Mouse (Mus musculus): ENCODE results near the gene Doc2a. TPM values are rescaled to one million over a fixed set of nuclear protein-coding genes. Genes with fewer than 3 reads are reported as not detected.

Doc2a gene
- polyA plus RNA-seq, 1 experiment = not detected

GRCm38 (mm10) chr7:126815726-126816222, 31.4 kb upstream of the Doc2a start:
- Histone ChIP-seq H3ac (ENCODE audit: control insufficient read depth, insufficient read length) (no peak overlapping the region), H3K4me2 (ENCODE audit: low read depth) (no peak overlapping the region), H3K4me3 (no peak overlapping the region), H3K36me3 (ENCODE audit: control insufficient read depth, insufficient read depth) (no peaks in the 10 kb centered on the region), H3K27me3 (ENCODE audit: control insufficient read depth, insufficient read depth, insufficient read length) (no peaks in the 10 kb centered on the region), H3K79me2 (ENCODE audit: control insufficient read depth, insufficient read depth) (no peaks in the 10 kb centered on the region)
- TF ChIP-seq TCF12 (IDR thresholded peaks at IDR 0.05; ENCODE audit: insufficient read depth, poor library complexity, severe bottlenecking) (no peak), POLR2AphosphoS2 (IDR thresholded peaks at IDR 0.05; ENCODE audit: insufficient read length, low read depth) (no peak), MAX (IDR thresholded peaks at IDR 0.05; ENCODE audit: low read depth) (no peak), SRF (IDR thresholded peaks at IDR 0.05; ENCODE audit: control insufficient read depth, insufficient read length, low read depth) (no peak), MYOD1 (IDR thresholded peaks at IDR 0.05; ENCODE audit: control insufficient read depth in 1 of 3, insufficient read length in 2 of 3, low read depth in 2 of 3) (no peak), TCF3 (IDR thresholded peaks at IDR 0.05; ENCODE audit: insufficient read length, low read depth) (no peak), CEBPB (IDR thresholded peaks at IDR 0.05; ENCODE audit: insufficient read depth, poor library complexity, severe bottlenecking) (no peak), REST (IDR thresholded peaks at IDR 0.05; ENCODE audit: insufficient read depth, insufficient read length) (no peak), E2F4 (IDR thresholded peaks at IDR 0.05; ENCODE audit: insufficient read depth) (no peak), POLR2A (IDR thresholded peaks at IDR 0.05; ENCODE audit: insufficient read length, low read depth) (no peak), USF1 (IDR thresholded peaks at IDR 0.05; ENCODE audit: low read depth) (no peak), MYOG (IDR thresholded peaks at IDR 0.05; ENCODE audit: control insufficient read depth in 1 of 3, insufficient read depth in 1 of 3, insufficient read length in 2 of 3, low read depth in 2 of 3) (no peak)

GRCm38 (mm10) chr7:126816494-126816893, 30.7 kb upstream of the Doc2a start:
- no peaks in the 10 kb centered on the region for H3K27me3 ChIP-seq (ENCODE audit: control insufficient read depth, insufficient read depth, insufficient read length)
- H3K36me3 ChIP-seq (ENCODE audit: control insufficient read depth, insufficient read depth) = no peaks in the 10 kb centered on the region
- H3K4me2 ChIP-seq (ENCODE audit: low read depth) = no peak overlapping the region
- no peaks in the 10 kb centered on the region for H3K79me2 ChIP-seq (ENCODE audit: control insufficient read depth, insufficient read depth)
- no peak overlapping the region for H3K4me3 ChIP-seq
- TF ChIP-seq USF1 (IDR thresholded peaks at IDR 0.05; ENCODE audit: low read depth) = no peak
- no peak overlapping the region for H3ac ChIP-seq (ENCODE audit: control insufficient read depth, insufficient read length)

- H3ac ChIP-seq (ENCODE audit: control insufficient read depth, insufficient read length) = no peak overlapping the region
- TF ChIP-seq E2F4 (IDR thresholded peaks at IDR 0.05; ENCODE audit: insufficient read depth) (no peak), MYOG (IDR thresholded peaks at IDR 0.05; ENCODE audit: control insufficient read depth in 1 of 3, insufficient read depth in 1 of 3, insufficient read length in 2 of 3, low read depth in 2 of 3) (no peak), POLR2AphosphoS2 (IDR thresholded peaks at IDR 0.05; ENCODE audit: insufficient read length, low read depth) (no peak), MAX (IDR thresholded peaks at IDR 0.05; ENCODE audit: low read depth) (no peak), USF1 (IDR thresholded peaks at IDR 0.05; ENCODE audit: low read depth) (no peak), REST (IDR thresholded peaks at IDR 0.05; ENCODE audit: insufficient read depth, insufficient read length) (no peak), CEBPB (IDR thresholded peaks at IDR 0.05; ENCODE audit: insufficient read depth, poor library complexity, severe bottlenecking) (no peak), POLR2A (IDR thresholded peaks at IDR 0.05; ENCODE audit: insufficient read length, low read depth) (no peak), TCF12 (IDR thresholded peaks at IDR 0.05; ENCODE audit: insufficient read depth, poor library complexity, severe bottlenecking) (no peak), TCF3 (IDR thresholded peaks at IDR 0.05; ENCODE audit: insufficient read length, low read depth) (no peak), MYOD1 (IDR thresholded peaks at IDR 0.05; ENCODE audit: control insufficient read depth in 1 of 3, insufficient read length in 2 of 3, low read depth in 2 of 3) (no peak), SRF (IDR thresholded peaks at IDR 0.05; ENCODE audit: control insufficient read depth, insufficient read length, low read depth) (no peak)
Observed at GRCm38 (mm10) chr7:126817595-126817994, 29.6 kb upstream of the Doc2a start.

GRCm38 (mm10) chr7:126818818-126819217, 28.4 kb upstream of the Doc2a start:
- Histone ChIP-seq H3K27me3 (ENCODE audit: control insufficient read depth, insufficient read depth, insufficient read length) (peaks cover 16% of the 10 kb centered on the region), H3K36me3 (ENCODE audit: control insufficient read depth, insufficient read depth) (no peaks in the 10 kb centered on the region), H3K79me2 (ENCODE audit: control insufficient read depth, insufficient read depth) (no peaks in the 10 kb centered on the region)

More at GRCm38 (mm10) chr7:126817595-126817994, 29.6 kb upstream of the Doc2a start:
- Histone ChIP-seq H3K79me2 (ENCODE audit: control insufficient read depth, insufficient read depth) (no peaks in the 10 kb centered on the region), H3K4me2 (ENCODE audit: low read depth) (no peak overlapping the region), H3K36me3 (ENCODE audit: control insufficient read depth, insufficient read depth) (no peaks in the 10 kb centered on the region), H3K4me3 (no peak overlapping the region), H3K27me3 (ENCODE audit: control insufficient read depth, insufficient read depth, insufficient read length) (peaks cover 4% of the 10 kb centered on the region)

More at GRCm38 (mm10) chr7:126818818-126819217, 28.4 kb upstream of the Doc2a start:
- Histone ChIP-seq H3K4me2 (ENCODE audit: low read depth) (no peak overlapping the region), H3K4me3 (no peak overlapping the region), H3ac (ENCODE audit: control insufficient read depth, insufficient read length) (no peak overlapping the region)
- TF ChIP-seq TCF3 (IDR thresholded peaks at IDR 0.05; ENCODE audit: insufficient read length, low read depth) = no peak
- no peak for TF ChIP-seq E2F4 (IDR thresholded peaks at IDR 0.05; ENCODE audit: insufficient read depth)
- no peak for TF ChIP-seq CEBPB (IDR thresholded peaks at IDR 0.05; ENCODE audit: insufficient read depth, poor library complexity, severe bottlenecking)
- no peak for TF ChIP-seq SRF (IDR thresholded peaks at IDR 0.05; ENCODE audit: control insufficient read depth, insufficient read length, low read depth)
- no peak for TF ChIP-seq USF1 (IDR thresholded peaks at IDR 0.05; ENCODE audit: low read depth)
- TF ChIP-seq MYOG (IDR thresholded peaks at IDR 0.05; ENCODE audit: control insufficient read depth in 1 of 3, insufficient read depth in 1 of 3, insufficient read length in 2 of 3, low read depth in 2 of 3) = no peak
- TF ChIP-seq POLR2AphosphoS2 (IDR thresholded peaks at IDR 0.05; ENCODE audit: insufficient read length, low read depth) = no peak
- TF ChIP-seq REST (IDR thresholded peaks at IDR 0.05; ENCODE audit: insufficient read depth, insufficient read length) = no peak
- no peak for TF ChIP-seq TCF12 (IDR thresholded peaks at IDR 0.05; ENCODE audit: insufficient read depth, poor library complexity, severe bottlenecking)
- no peak for TF ChIP-seq MYOD1 (IDR thresholded peaks at IDR 0.05; ENCODE audit: control insufficient read depth in 1 of 3, insufficient read length in 2 of 3, low read depth in 2 of 3)

Measured in myocyte (in vitro differentiated cells).